Mouse (Mus musculus) heart, adult 2 months (tissue): ENCODE results near the gene Gm17175. TPM values are rescaled to one million over a fixed set of nuclear protein-coding genes. Genes with fewer than 3 reads are reported as not detected.
"Not testable (repeated sequence)": the region's sequence is repeated elsewhere in the genome, so short reads cannot be mapped to it uniquely, and the experiment has no call there.

Experiments used
- DNase-seq, 2 experiments: peaks; one replicate each; pipeline ENCODE4 v3.0.0; 2021
- H3K27ac ChIP-seq: fragments of 200-600 bp; 2 replicates; pipeline ENCODE4 v1.8.1; 2022
- H3K27me3 ChIP-seq: fragments of 200-500 bp; 2 replicates; pipeline ENCODE4 v1.6.1; 2012; ENCODE audit warnings: mild to moderate bottlenecking, low read length, inconsistent platforms, mixed read lengths; ENCODE audit not compliant: control insufficient read depth, insufficient read depth
- H3K36me3 ChIP-seq: fragments of 200-500 bp; 2 replicates; pipeline ENCODE4 v1.6.1; 2012; ENCODE audit warnings: low read length, inconsistent platforms; ENCODE audit not compliant: control insufficient read depth, insufficient read depth
- H3K4me1 ChIP-seq: fragments of 200-500 bp; 2 replicates; pipeline ENCODE4 v1.6.1; 2011; ENCODE audit warnings: low read length; ENCODE audit not compliant: control insufficient read depth, insufficient read depth
- H3K4me3 ChIP-seq: fragments of 200-600 bp; 2 replicates; pipeline ENCODE4 v1.8.1; 2022
- H3K79me2 ChIP-seq: fragments of 200-500 bp; replicated peaks from 2 replicates; pipeline ENCODE4 v1.6.1; 2012; ENCODE audit warnings: mild to moderate bottlenecking, inconsistent platforms, low read length, moderate library complexity, mixed read lengths; ENCODE audit not compliant: control insufficient read depth, insufficient read depth
- H3K9ac ChIP-seq: fragments of 200-500 bp; 2 replicates; pipeline ENCODE4 v1.6.1; 2012; ENCODE audit warnings: low read depth, mild to moderate bottlenecking, control low read depth, inconsistent platforms, low read length, mixed read lengths
- CTCF ChIP-seq: fragments of 200-600 bp; IDR thresholded peaks from 2 replicates; pipeline ENCODE4 v1.8.1; 2022; ENCODE audit warnings: antibody characterized with exemption, mild to moderate bottlenecking, moderate library complexity
- EP300 ChIP-seq: fragments of 200-500 bp; IDR thresholded peaks from 2 replicates; pipeline ENCODE4 v1.6.1; 2011; ENCODE audit warnings: low read depth, low read length, control low read depth; ENCODE audit not compliant: insufficient read depth
- POLR2A ChIP-seq: fragments of 200-500 bp; IDR thresholded peaks from 2 replicates; pipeline ENCODE4 v1.6.1; 2011; ENCODE audit warnings: mild to moderate bottlenecking, low read depth, low read length, control low read depth; ENCODE audit not compliant: insufficient read depth
- WGBS: fragments of 180-500 bp; shearing (Covaris S2); methylation state at CpG from one replicate; pipeline ENCODE4 v1.1.7; 2018; 5-methylcytosine and 5-hydroxymethylcytosine counted together
- intact Hi-C: fragments of 180-260 bp; cut with DNase I; formaldehyde crosslinking; loops from one replicate; pipeline ENCODE4 v1.15.1; 2025
- long read RNA-seq: library from polyadenylated mRNA; stranded (forward); transcript quantifications from one replicate; pipeline ENCODE4 v2.0.0, GENCODE M21; 2021
- polyA plus RNA-seq: library from polyadenylated mRNA; depleted of rRNA; stranded (reverse); fragments of >200 nt; gene quantifications from 2 replicates; pipeline ENCODE4 v1.2.3, GENCODE M21; 2012; rRNA removed
- total RNA-seq, 2 experiments: library from RNA; stranded (reverse); gene quantifications; 2 replicates each; pipeline ENCODE4 v1.2.3; 2021

Gm17175 gene
- total RNA-seq (not detected), polyA plus RNA-seq (not detected in 2 replicates)
- long read RNA-seq: 0 reads

- H3K36me3 ChIP-seq, H3K4me1 ChIP-seq, H3K27me3 ChIP-seq, H3K4me3 ChIP-seq, intact Hi-C loops, H3K79me2 ChIP-seq, H3K9ac ChIP-seq, H3K27ac ChIP-seq, DNase-seq: not testable (repeated sequence)
- 85% methylated on average over 2 of the region's 2 CpGs for WGBS
Measured at GRCm38 (mm10) chr14:51573963-51574362, at the start of gene Gm17175. Gm17175 (minus strand) TSS chr14:51574063.

GRCm38 (mm10) chr14:51611210-51611609 lies 37.3 kb upstream of the Gm17175 start, which contains the start of gene Gm17078:
Gm17078 (minus strand) TSS chr14:51611310.
- no peak within 1 kb of the TSS for H3K4me3 ChIP-seq
- TF ChIP-seq CTCF (no peak), EP300 (no peak), POLR2A (no peak)
- no peak within 1 kb of the TSS for H3K27ac ChIP-seq
- H3K9ac ChIP-seq: no peak within 1 kb of the TSS
- intact Hi-C loops: no loop called here
- no peaks in the 10 kb centered on the region for H3K27me3 ChIP-seq
- no peaks in the 10 kb centered on the region for H3K79me2 ChIP-seq
- no peak for DNase-seq
- 68% methylated on average over 1 of the region's 1 CpGs for WGBS
- H3K36me3 ChIP-seq: no peaks in the 10 kb centered on the region
- H3K4me1 ChIP-seq: no peaks in the 10 kb centered on the region

- WGBS: 81% methylated on average over 4 of the region's 4 CpGs
- H3K79me2 ChIP-seq, intact Hi-C loops, H3K4me1 ChIP-seq, H3K27ac ChIP-seq, H3K27me3 ChIP-seq, H3K4me3 ChIP-seq, H3K9ac ChIP-seq, H3K36me3 ChIP-seq, DNase-seq: not testable (repeated sequence)
Measured at GRCm38 (mm10) chr14:51592039-51592438, 18.2 kb upstream of the Gm17175 start, which contains the start of gene Gm17174. Gm17174 (minus strand) TSS chr14:51592139.

GRCm38 (mm10) chr14:51552490-51552889 lies 21.4 kb downstream of the Gm17175 start, which contains the start of gene Gm5622:
Gm5622 (plus strand) TSS chr14:51552790.
- Histone ChIP-seq H3K4me3 (no peak within 1 kb of the TSS), H3K27ac (no peak within 1 kb of the TSS), H3K9ac (no peak within 1 kb of the TSS), H3K4me1 (no peaks in the 10 kb centered on the region), H3K27me3 (no peaks in the 10 kb centered on the region), H3K79me2 (no peaks in the 10 kb centered on the region), H3K36me3 (no peaks in the 10 kb centered on the region)
- no peak for TF ChIP-seq POLR2A
- no peak for TF ChIP-seq EP300
- TF ChIP-seq CTCF: no peak
- intact Hi-C loops: no loop called here
- DNase-seq: no peak
- 80% methylated on average over 4 of the region's 4 CpGs for WGBS

Other genes starting within 250 kb of the Gm17175 start
- gene Gm7247, start 212.3 kb downstream of the Gm17175 start, total RNA-seq: not detected
- gene Gm7247, start 212.3 kb downstream of the Gm17175 start, polyA plus RNA-seq: not detected in 2 replicates
- gene Vmn2r88, start 163.2 kb downstream of the Gm17175 start, total RNA-seq: not detected
- gene Vmn2r88, start 163.2 kb downstream of the Gm17175 start, polyA plus RNA-seq: not detected in 2 replicates
- not detected for gene Vmn2r89, start 122.2 kb downstream of the Gm17175 start, total RNA-seq
- not detected in 2 replicates for gene Vmn2r89, start 122.2 kb downstream of the Gm17175 start, polyA plus RNA-seq
- gene Gm5622, start 21.3 kb downstream of the Gm17175 start, total RNA-seq: not detected
- not detected in 2 replicates for gene Gm5622, start 21.3 kb downstream of the Gm17175 start, polyA plus RNA-seq
- gene Gm17174, start 18.1 kb upstream of the Gm17175 start, total RNA-seq: not detected
- not detected in 2 replicates for gene Gm17174, start 18.1 kb upstream of the Gm17175 start, polyA plus RNA-seq
- gene Gm17078, start 37.2 kb upstream of the Gm17175 start, total RNA-seq: not detected
- not detected in 2 replicates for gene Gm17078, start 37.2 kb upstream of the Gm17175 start, polyA plus RNA-seq
- not detected for gene Gm4181, start 61.6 kb upstream of the Gm17175 start, total RNA-seq
- gene Gm4181, start 61.6 kb upstream of the Gm17175 start, polyA plus RNA-seq: not detected in 2 replicates
- gene Gm17079, start 121.4 kb upstream of the Gm17175 start, total RNA-seq: not detected
- not detected in 2 replicates for gene Gm17079, start 121.4 kb upstream of the Gm17175 start, polyA plus RNA-seq
- not detected for gene Gm5800, start 143.1 kb upstream of the Gm17175 start, total RNA-seq
- not detected in 2 replicates for gene Gm5800, start 143.1 kb upstream of the Gm17175 start, polyA plus RNA-seq
- gene Ang4, start 199.5 kb upstream of the Gm17175 start, total RNA-seq: not detected
- gene Ang4, start 199.5 kb upstream of the Gm17175 start, polyA plus RNA-seq: not detected in 2 replicates
- not detected for gene AY358078, start 226.0 kb upstream of the Gm17175 start, total RNA-seq
- gene AY358078, start 226.0 kb upstream of the Gm17175 start, polyA plus RNA-seq: not detected in 2 replicates